In the genomic region with DNA sequence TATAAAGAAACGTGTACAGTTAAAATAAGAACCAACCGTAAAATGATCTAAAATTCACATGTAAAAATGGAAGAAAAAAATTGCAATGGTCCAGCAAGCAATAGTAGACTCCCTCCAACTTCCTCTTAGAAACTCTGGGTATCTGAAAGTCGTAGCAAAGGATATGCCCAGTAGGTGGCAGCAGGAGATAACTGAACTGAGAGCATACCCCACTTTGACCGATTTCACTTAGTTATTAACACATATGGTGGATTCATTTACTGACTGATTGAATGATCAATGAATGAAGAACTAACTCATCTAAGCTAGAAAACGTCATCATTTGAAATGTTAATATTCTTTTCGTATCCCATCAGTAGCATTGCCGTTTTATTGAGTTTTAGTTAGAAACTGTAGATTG, we compare ENCODE assay signal across 9 mouse cellular contexts.
DNase-seq lines count a peak whose midpoint lies in the region; ATAC-seq and TF ChIP-seq lines count a peak whose summit lies in the region.
"Had no signal": no experiment of that assay in that cellular context is flagged by ENCODE, and none has a peak within 500 bp of the region (broad histone marks: within the 10 kb centered on the region; RNA-seq: fewer than 3 reads in every experiment).

No protein-coding gene starts in this region.

- no peaks in the 10 kb centered on the region for H3K27me3 ChIP-seq in kidney, embryonic 14.5 days (ENCODE audit: control insufficient read depth, insufficient read depth, low read length)
- no peaks in the 10 kb centered on the region for H3K27me3 ChIP-seq in limb, embryonic 14.5 days (ENCODE audit: control insufficient read depth, insufficient read depth, low read length)
- H3K27me3 ChIP-seq: heart, embryonic 13.5 days had no signal

- no peak for TF ChIP-seq POLR2A in limb, embryonic 14.5 days (IDR thresholded peaks at IDR 0.05; ENCODE audit: borderline replicate concordance, extremely low read depth, insufficient read depth, insufficient read length)

- no peak overlapping the region for H3K4me3 ChIP-seq in kidney, embryonic 14.5 days (ENCODE audit: low read length)
- no peak overlapping the region for H3K4me3 ChIP-seq in limb, embryonic 14.5 days (replicated peaks; ENCODE audit: low read length)
- H3K4me3 ChIP-seq: heart, embryonic 13.5 days had no signal

- peak; percentile 98 for ATAC-seq in common myeloid progenitor, adult 5-6 weeks (replicated peaks; ENCODE audit: low read depth, poor library complexity, severe bottlenecking)
- ATAC-seq in kidney, embryonic 14.5 days (ENCODE audit: low FRiP score, low TSS enrichment), result peak; percentile 69
- peak; percentile 57; the same call in 1 of the 2 replicates for ATAC-seq in limb, embryonic 14.5 days (ENCODE audit: low FRiP score, low read depth)

- no peak overlapping the region for H3K9ac ChIP-seq in kidney, embryonic 14.5 days (ENCODE audit: low read depth, low read length)
- H3K9ac ChIP-seq in limb, embryonic 14.5 days (ENCODE audit: low read depth, low read length, severe bottlenecking), result no peak overlapping the region
- H3K9ac ChIP-seq: heart, embryonic 13.5 days had no signal

- H3K36me3 ChIP-seq in kidney, embryonic 14.5 days (ENCODE audit: control insufficient read depth, insufficient read depth, low read length), result no peaks in the 10 kb centered on the region
- no peaks in the 10 kb centered on the region for H3K36me3 ChIP-seq in limb, embryonic 14.5 days (ENCODE audit: control insufficient read depth, insufficient read depth, low read length)
- H3K36me3 ChIP-seq: heart, embryonic 13.5 days had no signal

- no peaks in the 10 kb centered on the region for H3K9me3 ChIP-seq in kidney, embryonic 14.5 days (ENCODE audit: control insufficient read depth, low read length)
- H3K9me3 ChIP-seq in limb, embryonic 14.5 days (ENCODE audit: control insufficient read depth, low read length), result no peaks in the 10 kb centered on the region
- H3K9me3 ChIP-seq: heart, embryonic 13.5 days had no signal

- no peak overlapping the region for H3K27ac ChIP-seq in kidney, embryonic 14.5 days (ENCODE audit: low read depth, low read length)
- H3K27ac ChIP-seq in limb, embryonic 14.5 days (replicated peaks; ENCODE audit: low read depth, low read length), result no peak overlapping the region
- H3K27ac ChIP-seq: heart, embryonic 13.5 days had no signal

- H3K4me2 ChIP-seq in kidney, embryonic 14.5 days (replicated peaks; ENCODE audit: low read depth, low read length), result no peak overlapping the region
- H3K4me2 ChIP-seq in limb, embryonic 14.5 days (replicated peaks; ENCODE audit: low read depth, low read length, severe bottlenecking), result no peak overlapping the region
- H3K4me2 ChIP-seq: heart, embryonic 13.5 days had no signal

- 28% methylated on average over 7 of the region's 7 CpGs for WGBS in kidney, embryonic 14.5 days
- WGBS in limb, embryonic 14.5 days, result 28% methylated on average over 7 of the region's 7 CpGs

- DNase-seq in B cell, adult 2 months, result peak; percentile 82 to 87
- DNase-seq in T-cell, adult 2 months (ENCODE audit: low spot score), result peak; percentile 64
- DNase-seq in gastrocnemius, postnatal 4 days (ENCODE audit: low spot score in 2 of 2), result peak; percentile 42 to 66
- DNase-seq in limb, embryonic 14.5 days (ENCODE audit: low spot score), result peak; percentile 85
- peak; percentile 26 for DNase-seq in ovary, adult 18-20 months (ENCODE audit: low spot score)
- DNase-seq in thymus, postnatal 0 days (ENCODE audit: low spot score), result peak; percentile 77

- H3K4me1 ChIP-seq in kidney, embryonic 14.5 days (ENCODE audit: control insufficient read depth, insufficient read depth, low read length), result no peaks in the 10 kb centered on the region
- no peaks in the 10 kb centered on the region for H3K4me1 ChIP-seq in limb, embryonic 14.5 days (ENCODE audit: control insufficient read depth, insufficient read depth, low read length)
- H3K4me1 ChIP-seq: heart, embryonic 13.5 days had no signal

Comparison
In these comparisons a context has a peak if more than half of its experiments do, and no peak if none do; other contexts are left out.
1. DNase-seq: peak in every context shown above with its lines; median percentile 85 in limb, embryonic 14.5 days; 84 in B cell, adult 2 months; 77 in thymus, postnatal 0 days; 64 in T-cell, adult 2 months; 54 in gastrocnemius, postnatal 4 days; 26 in ovary, adult 18-20 months.